Mouse (Mus musculus) gastrocnemius, postnatal 4 days (tissue): ENCODE measurements around the gene Ppfibp1. TPM values are rescaled to one million over a fixed set of nuclear protein-coding genes. Genes with fewer than 3 reads are reported as not detected.

Source experiments
- DNase-seq, 2 experiments: peaks; one replicate each; pipeline ENCODE4 v3.0.0; 2021 to 2022; ENCODE audit warnings: low spot score in 2 of 2, mixed read lengths in 2 of 2
- total RNA-seq, 2 experiments: library from RNA; stranded (reverse); gene quantifications; 2 replicates each; pipeline ENCODE4 v1.2.3; 2021

Ppfibp1 gene
- total RNA-seq, 2 experiments from 2014 or later: 72.1 to 73.6 TPM

DNA sequence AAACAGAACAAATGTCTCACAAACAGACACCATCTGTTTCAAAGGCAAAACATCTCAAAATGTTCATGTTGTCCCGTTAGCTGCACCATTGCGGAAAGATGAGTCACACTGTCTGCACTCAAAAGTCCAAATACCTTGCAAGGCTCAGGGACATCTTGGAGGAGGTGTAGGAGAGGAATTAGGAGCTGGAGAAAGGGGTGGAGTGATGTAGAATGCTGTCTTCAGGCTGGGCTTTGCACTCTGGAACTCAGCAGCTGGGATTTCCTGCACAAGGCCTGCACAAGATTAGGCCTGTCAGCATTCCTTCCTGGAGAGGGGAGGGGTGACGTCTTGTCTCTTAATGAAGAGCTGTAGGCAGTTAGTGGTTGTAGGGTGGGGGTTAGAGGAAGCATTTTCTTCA, 96.3 kb downstream of the Ppfibp1 start:
- DNase-seq: no peak

DNA sequence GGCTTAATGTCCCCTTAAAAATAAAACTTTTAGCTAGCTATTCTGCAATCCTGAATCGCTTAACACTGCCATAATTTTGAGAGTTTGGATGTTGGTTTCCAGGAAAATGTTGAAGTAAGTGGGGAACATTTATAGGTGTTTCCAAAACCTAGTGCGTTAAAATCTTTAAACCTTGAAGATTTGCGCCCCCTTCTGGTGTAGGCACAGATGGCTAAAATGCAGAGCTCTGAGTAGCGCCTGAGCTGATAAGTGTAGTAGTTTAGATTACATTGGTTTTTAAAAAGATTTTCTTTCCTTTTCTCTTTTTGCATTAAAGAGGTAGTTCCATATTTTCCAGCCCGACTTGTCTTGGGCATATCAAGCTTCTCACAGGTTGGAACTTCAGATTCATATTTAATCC, 105.9 kb downstream of the Ppfibp1 start:
- DNase-seq: peak; percentile 25 to 68

DNA sequence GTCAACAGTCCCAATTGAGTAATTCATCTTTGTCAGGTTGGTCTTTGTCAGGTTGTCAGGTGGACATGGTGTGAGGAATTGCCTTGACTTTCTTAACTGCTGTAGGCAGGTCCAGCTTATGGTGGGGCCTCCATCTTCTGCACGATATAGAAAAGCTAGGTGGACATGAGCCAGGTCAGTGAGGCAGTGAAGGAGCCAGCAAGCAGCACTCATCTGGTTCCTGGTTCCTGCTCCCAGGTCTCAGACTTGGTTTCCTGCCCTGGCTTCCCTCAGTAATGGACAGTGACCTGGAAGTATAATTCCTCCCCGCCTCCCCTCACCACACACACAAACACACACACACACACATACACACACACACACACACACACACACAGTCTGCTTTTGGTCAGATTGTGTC, 107.1 kb downstream of the Ppfibp1 start:
- no peak for DNase-seq

DNA sequence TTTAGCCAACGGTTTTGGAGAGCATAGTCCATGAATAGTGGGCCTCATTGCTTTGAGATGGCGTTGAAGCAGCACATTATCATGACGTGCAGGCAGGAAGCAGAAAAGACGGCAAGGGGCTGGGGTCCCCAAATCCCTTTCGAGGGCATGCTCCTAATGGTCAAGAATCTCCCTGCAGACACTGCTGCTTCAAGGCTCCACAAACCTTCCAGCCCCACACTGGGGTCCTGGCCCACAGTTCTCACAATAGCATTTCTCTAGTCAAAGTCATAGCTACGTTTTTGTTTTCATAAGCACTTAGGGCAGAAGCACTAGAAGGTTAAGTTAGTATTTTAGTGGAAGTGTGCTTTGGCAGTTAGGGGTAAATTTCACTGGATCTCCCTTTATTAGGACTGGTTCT, 107.6 kb downstream of the Ppfibp1 start:
- DNase-seq: no peak

DNA sequence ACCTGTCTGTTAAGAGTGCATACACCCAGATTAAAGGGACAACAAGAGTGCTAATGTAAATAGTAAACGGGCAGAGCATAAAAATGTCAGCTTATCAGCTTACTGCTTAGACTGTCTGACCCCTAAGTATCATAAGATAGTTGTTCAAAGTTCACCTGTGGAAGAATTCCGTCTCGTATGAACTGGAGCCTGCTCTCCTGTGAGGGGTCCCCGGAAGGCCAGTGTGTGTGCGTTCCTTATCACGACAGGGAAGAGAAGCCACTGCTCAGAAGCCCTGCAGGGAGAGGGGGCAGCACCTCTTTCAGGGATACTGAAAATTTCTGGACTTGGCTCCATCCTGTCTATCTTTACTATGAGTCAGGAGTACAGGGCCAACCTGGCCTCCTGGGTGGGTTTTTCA, 108.7 kb downstream of the Ppfibp1 start:
- DNase-seq: no peak

DNA sequence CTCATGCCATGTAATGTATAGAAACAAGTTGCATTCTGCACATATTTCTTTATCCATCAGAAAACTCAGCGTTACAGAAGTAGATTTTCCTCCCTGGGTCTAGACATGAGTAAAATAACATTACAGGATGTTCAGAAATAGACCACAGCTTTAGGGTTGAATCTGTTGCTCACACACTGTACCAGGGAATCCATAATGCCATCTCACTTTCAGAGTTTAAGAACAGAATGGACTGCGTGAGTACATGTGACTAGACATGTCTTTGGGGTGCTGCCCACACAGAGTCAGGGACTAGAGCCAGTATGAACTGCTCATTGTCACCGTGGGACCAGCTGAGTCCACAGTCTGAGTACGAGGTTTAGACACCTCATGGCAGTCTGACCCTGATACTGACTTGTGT, 110.4 kb downstream of the Ppfibp1 start:
- no peak for DNase-seq

DNA sequence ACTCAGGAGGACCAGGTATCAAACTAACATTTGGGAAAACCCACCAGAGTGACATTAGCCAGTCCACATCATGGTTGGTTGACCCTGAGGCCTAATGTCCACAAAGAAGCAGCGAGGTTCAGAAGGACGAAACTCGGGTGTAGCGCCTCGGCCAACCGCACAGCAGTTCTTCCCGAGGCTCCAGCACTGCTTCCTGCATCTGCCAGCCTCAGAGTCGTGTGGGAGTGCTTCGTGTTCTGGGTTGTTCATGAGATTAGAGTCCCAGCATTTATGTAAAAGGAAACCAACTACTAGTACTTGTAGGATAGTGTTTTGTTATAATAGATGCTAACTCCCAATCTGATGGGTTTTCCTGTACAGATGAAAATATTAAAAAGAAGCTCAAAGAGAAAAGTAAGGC, 111.0 kb downstream of the Ppfibp1 start:
- DNase-seq: no peak

DNA sequence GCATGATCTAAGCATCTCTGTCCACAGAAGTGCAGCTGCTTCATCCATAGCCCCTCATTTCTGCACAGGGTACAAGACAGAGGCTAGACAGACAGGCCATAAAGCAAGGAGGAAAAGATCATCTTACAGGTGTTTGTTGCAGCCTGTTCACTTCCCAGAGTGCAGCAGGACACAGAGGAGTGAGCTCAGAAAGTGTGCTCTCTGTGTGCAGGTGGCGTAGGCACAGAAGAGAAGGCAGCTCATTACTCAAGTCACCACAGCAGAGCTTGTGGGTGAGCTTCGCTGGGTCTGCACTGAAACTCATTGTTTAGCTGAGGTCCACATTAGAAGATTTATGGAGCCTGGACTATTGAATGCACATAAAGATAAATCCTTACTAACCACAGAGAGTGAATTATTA, 111.5 kb downstream of the Ppfibp1 start:
- DNase-seq: no peak

DNA sequence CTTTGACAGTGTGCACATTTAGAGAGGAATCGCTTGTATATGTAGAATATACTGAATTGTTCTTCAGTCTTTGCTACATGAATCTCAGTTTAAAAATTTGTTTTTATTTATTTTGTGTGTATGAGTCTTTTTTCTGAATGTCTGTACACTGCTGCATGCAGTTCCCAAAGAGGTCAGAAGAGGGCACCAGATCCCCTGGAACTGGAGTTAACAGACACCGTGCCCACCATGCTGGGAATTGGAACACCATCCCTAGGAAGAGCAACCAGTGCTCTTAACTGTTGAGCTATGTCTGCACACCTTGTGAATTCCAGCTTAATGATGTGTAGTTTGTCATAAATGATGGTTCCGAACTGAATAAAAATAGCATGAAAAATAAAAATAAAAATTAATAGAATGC, 119.9 kb downstream of the Ppfibp1 start:
- DNase-seq: peak; percentile 26 to 32

DNA sequence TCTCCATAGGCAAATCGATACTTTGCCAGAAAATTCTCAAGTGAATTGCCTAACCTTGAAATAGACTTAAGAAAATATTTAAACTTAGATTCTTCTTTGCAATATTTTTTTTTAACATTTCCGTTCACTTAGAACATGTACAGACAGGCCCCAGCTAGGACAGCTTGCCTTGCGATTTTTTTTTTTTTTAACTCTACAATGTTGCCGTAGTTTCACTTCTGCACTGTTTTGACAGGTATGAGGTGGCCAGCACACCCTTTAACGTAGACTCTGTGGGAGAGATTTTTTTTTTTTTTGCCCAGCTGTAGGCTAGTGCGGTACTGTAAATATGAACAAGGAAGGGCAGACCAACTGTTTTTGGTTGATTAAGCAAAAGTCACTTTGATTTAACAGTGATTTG, 122.1 kb downstream of the Ppfibp1 start:
- no peak for DNase-seq

DNA sequence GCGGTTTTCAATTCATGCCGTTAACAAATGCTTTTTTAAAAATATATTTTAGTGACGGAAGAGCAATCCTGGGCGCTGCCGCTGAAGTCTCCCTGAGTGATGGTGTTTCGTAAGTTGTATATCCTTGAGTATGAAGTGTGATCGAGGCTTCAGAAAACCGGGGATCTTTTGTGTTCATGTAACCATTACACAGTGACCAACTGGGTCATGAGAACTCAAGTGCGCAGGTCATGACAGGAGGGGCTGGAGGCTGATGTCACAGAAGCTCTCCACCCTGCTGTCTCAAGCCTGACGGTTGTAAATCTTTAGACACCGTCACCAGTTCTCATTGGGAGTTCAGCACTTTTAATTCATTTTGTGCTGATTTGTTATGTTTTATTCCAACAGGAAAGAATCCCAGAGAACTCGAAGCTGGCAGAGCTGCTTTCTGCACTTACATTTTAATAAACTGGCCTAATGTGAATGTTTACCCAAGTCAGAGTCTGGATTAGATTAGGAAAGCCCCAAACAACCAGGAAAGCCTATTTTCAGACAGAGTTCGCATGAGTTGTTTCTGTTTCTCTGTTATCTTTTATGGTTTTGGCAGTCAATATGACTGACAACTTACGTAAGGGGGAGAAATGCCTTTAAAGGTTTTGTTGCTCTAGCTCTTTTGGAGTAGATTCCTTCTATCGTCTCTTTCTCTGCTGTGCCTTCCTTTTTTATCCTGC, 122.7 kb downstream of the Ppfibp1 start:
- DNase-seq: no peak

DNA sequence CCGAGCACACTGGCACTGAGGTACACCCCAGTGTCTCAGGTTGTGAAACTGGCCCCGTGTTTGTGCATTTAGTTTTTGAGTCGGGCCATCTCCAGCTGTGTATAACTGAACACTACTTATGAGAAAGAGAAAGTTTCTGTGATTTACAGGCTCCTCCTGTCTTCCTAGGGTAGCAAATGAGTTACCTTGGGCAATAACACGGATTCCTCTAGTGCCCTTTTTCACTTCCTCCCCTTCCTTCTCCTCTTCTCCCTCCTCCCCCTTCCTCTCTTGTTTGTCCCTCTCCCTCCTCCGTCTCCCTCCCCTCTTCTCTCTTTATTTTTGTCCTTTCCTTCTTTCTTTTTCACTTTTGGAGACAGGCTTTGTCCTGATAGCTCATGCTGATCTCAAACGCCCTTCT, 123.3 kb downstream of the Ppfibp1 start:
- no peak for DNase-seq

DNA sequence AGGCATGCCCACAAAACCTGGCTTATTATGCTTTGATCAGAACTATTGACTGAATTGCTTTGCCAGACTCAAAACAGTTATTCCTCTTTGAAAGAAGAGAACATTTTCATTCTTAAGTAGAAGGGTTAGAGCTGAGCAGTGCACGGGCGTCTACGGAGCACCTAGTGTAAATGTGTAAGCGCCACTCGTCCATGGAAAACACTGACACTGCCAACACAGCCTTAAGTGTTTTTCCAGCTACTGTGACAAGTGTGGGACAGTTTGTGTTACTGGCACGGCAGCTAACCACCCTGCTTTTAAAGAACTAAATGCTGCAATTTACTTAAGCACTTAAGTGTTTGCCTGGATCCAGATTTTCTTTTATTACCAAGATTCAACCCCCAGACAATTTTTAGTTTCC, 123.7 kb downstream of the Ppfibp1 start:
- no peak for DNase-seq

DNA sequence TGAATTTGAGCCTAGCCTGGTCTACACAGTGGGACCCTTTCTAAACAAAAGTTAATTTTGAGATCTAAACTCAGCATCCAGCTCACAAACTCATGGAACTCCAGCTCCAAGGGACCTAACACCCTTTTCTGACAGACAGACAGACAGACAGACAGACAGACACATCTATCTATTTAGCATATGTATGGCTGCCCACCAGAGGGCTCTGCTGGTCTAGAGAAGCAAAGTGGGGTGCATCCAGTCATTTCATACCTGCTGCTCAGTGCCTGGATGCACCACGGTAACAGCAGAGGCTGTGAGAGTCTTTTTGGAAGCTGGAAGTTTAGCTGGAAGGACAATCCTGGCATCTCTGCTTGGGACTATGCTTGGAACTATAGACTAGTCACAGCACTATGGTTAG, 125.3 kb downstream of the Ppfibp1 start:
- no peak for DNase-seq

DNA sequence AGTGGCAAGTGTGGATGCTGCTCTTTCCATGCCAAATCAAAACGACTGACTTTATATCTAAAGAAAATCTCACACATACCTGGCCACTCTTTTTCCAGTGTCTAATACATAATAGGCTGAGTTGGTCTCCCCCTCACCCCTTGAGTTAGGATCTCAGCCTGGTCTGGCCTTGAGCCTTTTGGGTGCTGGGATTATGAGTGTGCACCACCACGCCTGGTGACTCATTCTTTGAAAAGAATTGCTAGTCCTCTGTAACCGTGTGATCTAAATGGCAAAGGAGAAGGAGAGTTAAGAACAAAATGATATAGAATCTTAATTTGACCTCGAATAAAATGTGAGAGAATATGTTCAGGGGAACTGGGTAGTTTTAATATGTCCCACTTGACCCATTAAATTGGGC, 129.6 kb downstream of the Ppfibp1 start:
- DNase-seq: no peak

DNA sequence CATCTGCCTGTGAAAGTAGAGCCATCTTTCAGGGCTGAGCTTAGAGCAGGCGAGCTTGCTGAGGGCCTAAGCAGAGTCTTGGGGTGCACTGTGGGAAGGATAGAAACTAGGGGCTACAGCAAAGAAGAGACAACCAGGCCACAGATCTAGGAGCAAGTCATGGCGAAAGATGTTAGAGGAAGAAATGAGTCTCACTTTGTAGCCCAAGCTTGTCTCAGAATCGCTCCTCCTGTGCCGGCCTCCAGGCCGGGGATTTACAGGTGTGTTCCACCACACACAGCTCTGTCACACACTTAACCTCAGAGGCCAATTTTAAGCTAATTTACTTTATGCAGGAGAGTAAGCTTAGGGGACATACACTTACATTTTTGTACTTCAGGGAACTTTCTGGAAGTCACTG, 130.1 kb downstream of the Ppfibp1 start:
- DNase-seq: no peak

DNA sequence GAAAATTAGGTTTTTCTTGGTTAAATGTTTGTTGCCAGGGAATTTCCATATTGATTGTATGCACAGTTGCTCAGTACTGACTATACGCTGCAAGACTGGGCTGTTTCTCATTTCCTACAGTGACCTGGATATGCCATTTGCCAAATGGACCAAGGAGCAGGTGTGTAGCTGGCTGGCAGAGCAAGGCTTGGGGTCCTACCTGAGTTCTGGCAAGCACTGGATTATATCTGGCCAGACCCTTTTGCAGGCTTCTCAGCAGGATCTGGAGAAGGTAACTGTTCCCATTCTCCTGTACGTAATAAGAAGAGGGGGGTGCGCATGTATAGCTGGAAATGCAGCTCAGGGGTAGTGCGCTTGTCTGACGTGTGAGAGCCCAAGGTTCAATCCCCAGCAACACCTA, 132.9 kb downstream of the Ppfibp1 start:
- DNase-seq: no peak

DNA sequence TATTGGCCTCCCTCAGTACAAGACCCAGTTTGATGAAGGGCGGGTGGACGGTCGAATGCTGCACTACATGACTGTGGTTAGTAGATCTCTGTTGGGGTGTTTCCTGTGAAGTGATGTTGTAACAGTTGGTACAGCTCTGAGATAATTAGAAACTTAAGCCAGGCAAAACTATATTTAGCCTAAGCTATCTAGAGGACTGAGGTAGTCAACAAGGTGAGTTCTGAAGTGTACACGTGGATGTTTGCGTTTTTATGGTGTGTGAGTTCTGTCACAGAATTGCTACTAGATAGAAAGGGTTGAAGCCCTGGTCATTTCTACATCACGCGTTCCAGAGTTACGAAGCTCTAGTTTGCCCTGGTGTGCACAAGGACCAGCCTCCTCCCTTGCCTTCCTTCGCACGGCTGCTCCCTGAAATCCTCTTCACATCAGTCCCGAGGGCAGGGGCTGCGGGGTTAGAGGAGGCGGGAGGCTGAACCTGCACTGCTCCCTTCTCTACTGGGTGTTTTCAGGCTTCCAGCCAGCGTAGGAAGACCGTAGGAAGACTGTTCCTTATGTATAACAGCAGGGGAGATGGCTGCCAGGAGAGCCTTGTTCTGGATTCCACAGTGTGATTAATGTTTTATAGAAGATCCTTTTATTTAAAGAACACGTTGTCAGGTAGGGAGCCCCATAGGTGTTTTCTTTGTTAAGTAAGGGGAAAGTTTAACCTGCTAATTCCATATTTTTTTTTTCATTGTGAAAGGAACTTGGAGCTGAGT, 134.3 kb downstream of the Ppfibp1 start:
- DNase-seq: peak in 1 of 2 experiments; percentile 33

DNA sequence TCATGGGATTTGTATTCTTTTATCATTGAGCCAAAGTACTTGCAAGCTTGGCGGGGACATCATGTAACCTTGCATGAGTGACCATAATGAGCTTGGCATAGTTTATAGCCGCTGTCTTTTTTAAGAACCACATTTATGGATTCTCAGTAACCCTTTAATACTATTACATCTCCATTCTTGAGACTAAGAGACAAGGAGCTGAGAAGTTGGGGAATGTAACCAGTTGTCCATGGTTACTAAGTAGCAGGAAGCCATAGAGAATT, 134.8 kb downstream of the Ppfibp1 start:
- no peak for DNase-seq

DNA sequence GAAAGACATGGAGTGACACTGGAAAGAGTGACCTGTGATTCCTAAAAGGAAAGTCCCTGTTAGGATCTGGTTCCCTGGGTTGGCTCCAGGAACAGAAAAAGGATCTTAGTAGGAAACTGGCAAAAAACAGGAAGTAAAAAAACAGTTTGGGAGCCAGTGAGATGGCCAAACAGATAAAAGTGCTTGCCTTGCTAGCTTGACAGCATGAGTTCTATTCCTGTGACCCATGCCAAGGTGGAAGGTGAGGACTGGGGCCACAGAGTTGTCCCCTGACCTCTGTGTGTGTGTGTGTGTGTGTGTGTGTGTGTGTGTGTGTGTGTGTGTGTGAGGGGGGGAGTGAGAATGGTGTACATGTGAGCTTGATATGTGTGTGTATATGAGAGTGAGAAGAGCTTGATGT, 135.3 kb downstream of the Ppfibp1 start:
- DNase-seq: no peak

DNA sequence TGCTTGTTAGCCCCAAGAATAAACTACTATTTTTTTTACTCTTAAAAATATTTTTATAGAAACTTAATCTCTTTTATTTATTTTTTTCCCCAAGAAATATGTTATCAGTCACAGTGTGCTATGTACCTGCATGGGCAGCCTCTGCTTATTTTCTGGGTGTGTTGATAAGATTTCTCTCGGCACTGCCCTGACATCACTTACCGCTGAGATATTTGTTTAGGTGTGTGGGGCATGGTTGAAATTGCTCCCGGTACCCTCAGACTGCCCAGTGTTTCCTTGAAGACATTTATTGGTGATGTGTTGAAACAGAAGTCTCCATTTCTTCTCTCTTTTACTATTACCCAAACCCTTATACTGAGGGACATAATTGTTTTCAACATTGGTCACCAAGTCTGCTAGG, 136.5 kb downstream of the Ppfibp1 start:
- no peak for DNase-seq

DNA sequence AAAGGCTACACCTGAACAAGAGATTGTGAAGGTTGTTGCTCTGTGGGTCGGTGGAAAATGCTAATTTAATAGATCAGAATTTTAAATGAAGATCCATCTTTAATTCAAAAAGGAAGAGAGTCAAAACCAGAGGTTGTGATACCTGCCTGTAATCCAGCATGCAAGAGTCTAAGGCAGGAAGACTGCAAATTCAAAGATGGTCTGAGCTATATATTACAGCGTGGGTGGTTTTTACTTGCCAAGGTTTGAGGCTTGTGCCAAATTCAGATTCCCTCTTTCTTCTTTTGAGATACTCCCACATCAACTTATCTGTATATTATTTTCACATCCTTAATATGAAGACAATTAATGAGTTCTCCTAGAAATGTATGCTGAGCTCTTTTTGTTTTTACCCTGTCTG, 140.1 kb downstream of the Ppfibp1 start:
- no peak for DNase-seq

DNA sequence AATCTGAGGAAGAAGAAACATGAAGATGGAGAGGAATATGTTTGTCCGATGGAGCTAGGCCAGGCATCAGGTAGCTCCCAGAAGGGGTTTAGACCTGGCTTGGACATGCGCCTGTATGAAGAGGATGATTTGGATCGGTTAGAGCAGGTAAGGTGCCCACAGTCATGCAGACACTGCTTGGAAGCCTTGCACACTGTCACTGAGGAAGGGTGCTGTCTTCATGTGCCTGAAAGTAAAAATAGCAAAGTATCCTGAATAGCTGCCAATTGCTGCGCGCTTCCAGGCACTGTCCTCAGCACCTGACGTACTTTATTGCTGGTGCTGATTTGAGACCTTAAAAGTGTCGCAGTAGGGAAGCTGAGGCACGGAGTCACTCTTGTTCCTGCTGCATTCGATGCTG, 141.3 kb downstream of the Ppfibp1 start:
- no peak for DNase-seq
